Mouse (Mus musculus): Measurements from ENCODE around the gene Efs.
"Not testable (repeated sequence)": the region's sequence is repeated elsewhere in the genome, so short reads cannot be mapped to it uniquely, and the experiment has no call there.

Efs gene

DNA sequence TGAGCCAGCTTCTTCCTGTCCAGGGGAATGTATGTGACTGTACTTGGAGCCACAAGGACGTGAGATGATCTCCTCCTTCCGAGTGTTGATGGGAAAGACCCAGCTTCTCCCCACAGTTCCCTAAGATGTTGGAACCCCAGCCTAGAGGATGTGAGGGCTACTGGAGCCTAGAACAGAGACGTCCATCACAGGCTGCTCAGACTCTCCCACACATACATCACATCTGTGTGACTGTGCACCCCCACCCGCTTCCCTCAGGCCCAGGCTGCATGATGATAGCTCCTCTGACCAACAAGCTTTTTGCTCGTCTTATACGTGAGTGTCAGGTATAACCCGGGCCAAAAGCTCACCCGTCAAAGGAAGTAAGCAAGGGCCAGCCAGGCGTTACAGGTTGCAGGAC, 22.9 kb upstream of the Efs start:
- DNase-seq (ENCODE audit: low spot score in 2 of 2): no peak

DNA sequence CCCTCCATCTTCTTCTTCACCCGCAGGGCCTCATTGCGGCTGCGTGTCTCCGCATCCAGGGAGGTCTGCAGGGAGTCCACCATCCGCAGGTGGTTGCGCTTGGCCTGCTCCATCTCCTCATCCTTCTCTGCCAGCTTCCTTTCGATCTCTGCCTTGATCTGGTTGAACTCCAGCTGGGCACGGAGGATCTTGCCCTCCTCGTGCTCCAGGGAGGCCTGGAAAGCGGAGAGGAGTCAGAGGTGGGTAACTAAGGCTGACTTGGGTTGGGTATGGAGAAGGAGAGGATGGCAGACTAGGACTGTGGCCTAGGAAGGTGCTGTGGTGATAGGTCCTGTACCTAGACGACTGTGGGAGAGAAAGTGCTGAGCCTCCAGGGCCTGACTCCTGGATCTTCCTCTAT, 21.1 kb upstream of the Efs start:
- DNase-seq (ENCODE audit: low spot score in 2 of 2): not testable (repeated sequence)

DNA sequence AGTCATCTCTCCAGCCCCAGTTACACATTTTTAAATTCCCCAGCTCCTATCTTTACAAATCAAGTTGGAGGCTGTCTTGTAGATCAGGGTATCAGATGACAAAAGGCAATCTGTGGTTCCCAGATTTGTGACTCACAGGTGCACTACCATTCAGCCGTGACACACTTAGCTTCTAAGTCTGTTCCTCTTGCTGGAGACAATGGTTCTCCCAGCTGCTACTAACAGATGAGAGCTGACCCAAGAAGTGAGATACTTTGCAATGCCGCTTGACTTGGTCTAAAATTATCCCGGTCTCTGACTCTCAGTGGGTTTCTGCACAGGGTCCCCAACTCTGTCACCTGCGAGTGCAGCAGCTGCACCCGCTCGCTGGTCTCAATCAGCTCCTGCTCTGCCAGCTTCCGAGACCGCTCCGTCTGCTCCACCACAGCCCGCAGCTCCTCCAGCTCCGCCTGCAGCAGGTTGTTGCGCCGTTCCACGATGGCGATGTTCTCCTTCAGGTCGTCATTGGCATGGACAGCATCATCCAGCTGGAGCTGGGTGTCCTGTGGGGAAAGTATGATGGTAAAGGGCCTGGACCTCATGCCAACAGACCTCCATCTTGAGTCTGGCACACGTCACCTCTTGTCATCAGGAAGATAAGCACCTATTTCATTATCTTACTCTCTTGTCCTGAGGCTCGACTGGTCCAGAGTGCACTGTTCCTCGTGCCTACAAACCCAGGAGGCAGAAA, 20.2 kb upstream of the Efs start:
- DNase-seq (ENCODE audit: low spot score in 2 of 2): no peak

DNA sequence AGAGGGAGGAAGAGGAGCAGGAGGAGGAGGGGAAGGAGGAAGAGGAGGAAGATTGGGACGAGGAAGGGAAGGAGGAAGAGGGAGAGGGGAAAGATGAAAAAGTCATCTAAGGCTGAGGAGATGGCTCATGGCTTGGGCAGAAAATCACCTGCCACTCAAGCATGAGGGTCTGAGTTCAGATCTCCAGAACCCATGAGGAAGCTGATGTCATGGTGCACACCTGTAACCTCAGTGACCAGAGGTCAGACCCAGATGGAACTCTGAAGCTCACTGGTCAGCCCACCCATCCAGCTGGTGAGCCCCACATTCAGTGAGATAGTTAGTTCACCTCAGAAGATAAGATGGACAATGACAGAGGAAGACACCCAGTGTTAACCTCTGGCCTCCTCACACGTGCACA, 19.0 kb upstream of the Efs start:
- no peak for DNase-seq (ENCODE audit: low spot score in 2 of 2)

DNA sequence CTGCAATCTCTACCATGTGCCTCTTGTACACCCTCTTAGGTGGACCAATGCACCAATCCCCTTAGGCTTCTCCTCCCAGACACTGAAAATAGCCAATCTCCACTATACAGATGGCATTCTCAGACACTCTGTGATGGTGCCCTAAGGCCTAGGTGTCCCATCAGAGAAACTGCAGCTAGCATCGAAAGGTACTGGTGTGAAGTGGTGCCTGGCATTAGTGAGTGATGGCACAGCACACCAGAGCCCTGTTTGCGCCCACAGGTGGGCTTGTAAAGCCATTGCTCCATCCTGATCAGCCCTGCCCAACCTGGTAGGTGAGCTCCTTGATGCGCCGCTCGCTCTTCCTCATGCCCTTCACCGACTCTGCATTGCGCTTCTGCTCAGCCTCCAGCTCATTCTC, 18.0 kb upstream of the Efs start:
- no peak for DNase-seq (ENCODE audit: low spot score in 2 of 2)

DNA sequence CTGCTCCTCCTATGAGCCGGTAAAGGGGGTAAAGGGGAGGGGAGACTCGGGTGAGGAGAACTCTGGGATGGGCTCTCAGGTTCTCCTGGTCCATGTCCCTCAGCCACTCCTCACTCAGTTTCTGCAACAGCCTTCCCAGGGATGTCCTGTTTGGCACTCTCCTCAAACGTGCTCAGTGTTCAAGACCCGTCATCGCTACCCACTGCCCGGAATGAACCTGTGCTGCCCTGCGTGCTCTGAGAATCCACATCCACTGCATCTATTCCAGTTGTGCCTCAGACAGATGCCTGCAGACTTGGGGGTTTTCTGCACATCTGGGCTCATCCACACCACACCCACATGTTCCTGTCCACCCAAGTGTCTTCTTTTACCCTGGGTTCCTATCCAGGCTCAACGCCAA, 16.6 kb upstream of the Efs start:
- no peak for DNase-seq (ENCODE audit: low spot score in 2 of 2)

DNA sequence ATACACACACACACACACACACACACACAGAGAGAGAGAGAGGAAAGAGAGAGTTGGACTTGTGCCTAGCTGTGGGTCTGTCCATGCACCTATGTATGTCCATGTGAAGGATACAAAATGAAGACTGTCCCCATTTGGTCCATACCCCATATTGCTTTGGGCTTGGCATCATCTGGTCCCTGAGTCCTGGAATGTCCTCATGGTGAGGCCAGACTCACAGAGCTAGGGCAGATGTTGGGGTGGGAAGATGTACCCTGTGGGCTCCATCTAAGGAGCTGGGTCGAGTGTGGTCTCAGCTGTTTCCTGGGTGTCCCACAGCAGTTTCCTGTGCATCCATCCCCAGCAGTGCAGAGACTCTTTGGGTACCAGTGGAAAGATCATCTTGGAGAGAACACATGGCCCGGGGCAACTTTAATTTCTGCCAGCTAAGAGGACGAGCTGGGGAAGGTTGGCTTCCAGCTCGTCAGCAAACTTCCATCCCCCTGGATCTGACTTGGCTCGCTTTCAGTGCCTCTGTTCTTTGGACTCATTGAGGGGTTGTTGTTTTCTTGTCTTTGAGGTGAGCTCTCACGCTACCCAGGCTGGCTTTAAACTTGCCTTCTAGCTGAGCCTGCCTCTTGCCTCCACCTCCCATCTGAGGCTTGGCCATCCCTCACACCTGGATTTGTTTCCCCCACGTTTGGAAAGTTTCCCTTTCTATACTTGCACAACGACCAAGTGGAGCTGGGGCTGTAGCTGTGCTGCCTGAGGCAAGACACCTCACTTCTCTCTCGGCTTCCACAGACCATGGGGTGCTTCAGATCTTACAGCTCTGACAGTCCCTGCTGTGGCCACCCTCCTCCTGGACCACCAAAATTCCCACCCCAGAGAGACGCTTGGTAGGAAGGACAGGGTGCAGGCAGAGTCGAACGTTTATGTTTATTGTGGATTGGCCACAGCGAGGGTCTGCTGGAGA, 15.4 kb upstream of the Efs start:
- no peak for DNase-seq (ENCODE audit: low spot score in 2 of 2)

DNA sequence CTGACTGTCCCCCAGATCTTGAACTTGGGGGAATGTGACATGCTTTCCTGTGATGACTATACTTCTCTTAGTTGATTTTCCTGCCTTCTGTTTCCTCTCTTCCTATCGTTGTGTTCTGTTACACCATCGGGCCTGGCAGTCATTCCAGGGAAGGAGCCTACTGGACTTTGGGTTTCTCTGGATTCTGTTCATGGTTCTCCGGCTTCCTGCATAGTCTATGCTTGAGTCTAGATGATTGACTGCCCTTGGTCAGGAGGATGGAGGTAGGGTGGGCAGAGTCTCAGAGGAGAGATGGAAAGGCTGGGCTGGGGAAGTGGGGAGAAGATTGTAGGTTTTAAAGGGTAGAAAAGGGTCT, 14.2 kb upstream of the Efs start:
- no peak for DNase-seq (ENCODE audit: low spot score in 2 of 2)

DNA sequence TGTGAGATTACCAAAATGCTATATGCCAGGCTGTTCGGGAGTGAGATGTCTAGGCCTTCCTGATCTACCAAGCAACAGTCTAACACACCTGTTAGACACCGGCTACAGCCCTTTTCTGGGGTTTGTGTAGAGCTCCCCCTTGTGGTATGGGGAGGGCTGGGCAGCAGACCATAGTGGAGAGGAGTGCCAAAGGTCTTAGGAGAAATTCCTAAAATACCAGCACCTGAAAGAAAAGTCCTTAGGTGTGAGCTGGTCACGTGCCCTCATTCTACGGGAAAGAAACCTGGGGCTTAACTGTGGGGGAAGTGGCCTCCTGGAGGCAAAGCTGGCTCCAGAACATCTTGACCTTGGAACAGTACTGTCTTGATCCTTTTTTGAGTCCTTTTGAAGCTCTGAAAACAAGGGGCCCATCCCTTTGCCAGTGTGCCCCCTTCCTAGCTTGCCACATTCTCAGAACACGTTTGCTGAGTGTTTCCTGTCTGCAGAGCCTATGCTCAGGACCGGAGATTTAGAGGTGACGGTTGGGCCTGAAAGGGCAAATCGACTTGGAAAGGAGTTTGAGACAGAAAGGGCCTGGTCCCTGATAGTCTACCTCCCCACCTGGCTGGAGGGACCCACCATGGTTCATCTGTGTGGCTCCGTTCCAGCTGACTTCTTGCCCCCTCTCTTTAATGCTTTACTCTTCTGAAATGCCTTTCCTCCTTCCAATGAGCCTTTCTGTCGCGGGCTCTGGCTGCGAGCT, 13.7 kb upstream of the Efs start:
- peak in 1 of 2 experiments; percentile 49 for DNase-seq (ENCODE audit: low spot score in 2 of 2)

DNA sequence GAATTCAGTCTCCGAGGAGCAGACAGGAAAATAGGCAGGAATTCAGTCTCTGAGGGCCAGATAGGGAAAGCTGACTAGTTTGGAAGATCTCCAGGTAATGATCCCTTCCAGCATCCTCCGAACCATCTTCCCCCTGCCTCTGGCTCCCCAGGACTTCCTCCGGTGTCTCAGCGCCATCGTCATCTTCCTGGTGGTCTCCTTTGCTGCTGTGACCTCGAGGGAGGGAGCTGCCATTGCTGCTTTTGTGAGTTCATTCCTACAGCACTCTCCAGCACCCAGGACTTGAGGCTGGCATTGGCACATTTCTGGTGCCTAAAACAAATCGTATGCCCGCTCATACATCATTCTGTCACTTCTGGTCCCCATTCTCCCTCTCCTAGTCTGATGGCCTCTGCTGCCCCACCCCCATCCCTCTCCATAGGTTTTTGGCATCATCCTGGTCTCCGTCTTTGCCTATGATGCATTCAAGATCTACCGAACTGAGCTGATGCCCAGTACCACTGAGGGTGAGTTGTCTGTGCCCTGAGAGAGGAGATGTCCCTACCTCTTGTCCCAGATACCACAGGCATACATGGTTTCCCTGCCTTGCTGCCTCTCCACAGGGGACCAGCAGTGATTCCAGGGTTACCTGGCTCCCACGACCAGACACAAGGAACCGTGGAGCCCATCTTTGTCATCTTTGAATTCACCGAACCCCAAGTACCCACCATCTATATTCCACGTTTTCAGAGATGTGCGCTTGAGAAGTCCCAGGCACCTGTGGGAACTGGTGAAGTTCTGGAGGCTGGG, 12.7 kb upstream of the Efs start:
- DNase-seq (ENCODE audit: low spot score in 2 of 2): no peak

DNA sequence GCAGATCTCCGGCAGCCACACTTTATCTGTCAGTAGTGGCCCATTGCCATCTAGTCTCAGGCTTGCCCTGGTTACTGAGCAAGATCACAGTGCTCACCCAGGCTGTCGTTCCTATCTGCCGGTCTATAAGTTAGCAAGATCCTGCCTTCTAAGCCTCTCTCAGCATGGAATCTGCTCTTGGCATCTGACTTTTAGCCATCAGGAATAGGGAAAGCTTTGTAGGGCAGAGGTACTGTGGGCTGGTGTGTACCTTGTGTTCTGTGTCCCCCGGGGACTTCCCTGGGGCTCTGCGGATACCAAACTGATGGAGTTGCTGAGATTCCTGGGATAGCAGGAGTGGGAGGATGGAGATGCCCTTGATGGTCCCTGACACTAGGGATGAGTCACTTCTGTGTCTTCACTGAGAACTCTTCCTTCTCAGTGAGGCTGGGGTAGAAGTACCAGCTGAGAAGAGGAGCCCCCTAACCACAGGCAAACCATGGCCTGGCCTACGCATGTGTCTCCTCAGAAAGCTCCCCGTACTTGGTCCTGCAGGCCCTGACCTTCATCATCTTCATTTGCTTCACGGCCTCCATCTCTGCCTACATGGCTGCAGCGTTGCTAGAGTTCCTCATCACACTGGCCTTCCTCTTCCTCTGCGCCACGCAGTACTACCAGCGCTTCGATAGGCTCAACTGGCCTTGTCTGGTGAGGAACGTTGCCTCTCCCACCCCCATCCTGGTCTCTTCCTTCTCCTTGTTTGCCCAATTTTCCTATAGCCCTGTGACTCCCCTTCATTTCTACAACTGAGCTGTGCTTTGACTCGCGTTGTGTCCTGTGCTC, 11.6 kb upstream of the Efs start:
- DNase-seq (ENCODE audit: low spot score in 2 of 2): no peak

DNA sequence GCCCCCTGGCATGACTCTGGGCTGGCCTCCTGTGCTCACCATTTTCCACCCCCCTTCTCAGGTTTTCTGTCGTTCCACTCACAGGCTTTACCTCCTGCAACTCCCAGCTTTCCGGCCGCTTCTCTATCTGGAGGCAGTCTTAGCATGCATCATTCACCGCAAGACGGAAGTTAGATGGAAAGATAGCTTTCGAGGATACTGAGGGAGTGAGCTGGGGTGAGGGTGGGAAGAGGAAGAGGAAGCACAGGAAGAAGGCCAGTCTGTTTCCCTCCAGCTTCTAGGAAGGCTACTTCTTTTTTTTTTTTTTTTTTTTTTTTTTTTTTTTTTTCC, 10.9 kb upstream of the Efs start:
- no peak for DNase-seq (ENCODE audit: low spot score in 2 of 2)

DNA sequence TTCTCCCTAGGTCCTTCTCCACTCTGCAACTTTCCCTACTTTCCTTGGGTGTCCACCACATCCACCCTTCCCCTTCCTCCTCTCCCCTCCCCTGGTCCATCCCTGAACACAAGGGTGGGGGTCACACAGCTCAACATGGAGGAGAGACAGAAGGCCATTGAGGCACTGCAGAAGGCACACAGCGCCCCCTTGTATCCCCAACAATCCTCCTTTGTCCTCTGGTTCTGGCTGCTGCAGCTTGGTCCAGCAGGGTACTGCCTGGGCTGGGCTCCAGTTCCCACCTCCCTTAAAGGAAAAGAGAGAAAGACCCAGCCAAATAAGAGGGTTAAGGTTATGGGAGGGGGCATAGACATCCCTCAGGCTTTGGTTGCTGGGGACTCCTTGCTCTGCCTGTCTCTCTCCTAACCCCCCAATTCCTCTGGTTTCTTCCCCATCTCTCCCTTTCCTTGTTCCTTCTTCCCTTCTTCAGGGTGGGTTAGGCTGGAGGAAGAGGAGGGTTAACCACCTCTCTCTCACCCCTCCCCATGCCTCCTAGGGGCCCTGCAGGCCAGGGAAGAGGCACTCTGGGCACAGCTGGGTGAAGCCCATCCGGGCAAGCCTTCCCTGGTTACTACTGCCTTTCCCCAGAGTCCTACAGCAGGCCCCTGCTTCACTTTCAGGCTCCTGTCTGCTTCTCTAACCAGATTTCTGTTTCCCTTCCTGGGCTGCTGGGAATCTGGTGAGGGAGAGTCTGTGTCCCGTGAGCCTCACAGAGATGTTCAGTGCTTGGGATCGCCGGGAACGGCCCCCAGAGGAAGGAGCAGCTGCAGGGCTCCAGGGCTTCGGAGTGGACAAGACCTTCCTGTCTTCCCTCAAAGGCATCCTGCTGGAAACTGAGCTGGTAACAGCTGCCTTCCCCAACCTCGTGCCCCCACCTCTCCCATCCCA, 10.2 kb upstream of the Efs start, which contains the start of gene Cmtm5:
Gene Cmtm5, plus strand, starts transcription at position 358 of the 927 bp plus-strand sequence.
- DNase-seq (ENCODE audit: low spot score in 2 of 2): peak; percentile 76 to 81

DNA sequence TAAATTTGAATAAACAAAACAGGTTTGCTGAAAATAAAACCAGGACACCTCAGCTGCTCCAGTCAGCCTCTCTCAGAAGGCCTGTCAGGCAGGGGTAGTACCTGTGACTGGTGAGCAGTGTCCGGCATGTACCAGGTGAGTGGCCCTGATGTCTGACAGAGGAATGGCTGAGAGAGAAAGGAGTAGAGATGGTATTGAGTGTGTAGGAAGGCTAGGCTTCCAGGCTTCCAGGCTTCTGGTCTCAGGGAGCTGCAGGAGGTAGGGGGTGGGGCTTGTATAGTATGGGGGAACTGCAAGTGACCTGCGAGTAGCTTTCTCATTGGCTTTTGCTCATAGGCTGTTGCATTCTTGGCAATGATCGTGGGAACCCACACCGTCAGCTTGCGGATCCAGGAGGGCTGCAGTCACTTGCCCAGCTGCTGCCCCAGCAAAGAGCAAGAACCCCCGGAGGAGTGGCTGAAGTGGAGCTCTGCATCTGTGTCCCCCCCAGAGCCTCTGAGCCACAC, 6.8 kb upstream of the Efs start, which contains the start of gene Il25:
Gene Il25, plus strand, starts transcription at position 51 of the 506 bp plus-strand sequence.
- no peak for DNase-seq (ENCODE audit: low spot score in 2 of 2)

DNA sequence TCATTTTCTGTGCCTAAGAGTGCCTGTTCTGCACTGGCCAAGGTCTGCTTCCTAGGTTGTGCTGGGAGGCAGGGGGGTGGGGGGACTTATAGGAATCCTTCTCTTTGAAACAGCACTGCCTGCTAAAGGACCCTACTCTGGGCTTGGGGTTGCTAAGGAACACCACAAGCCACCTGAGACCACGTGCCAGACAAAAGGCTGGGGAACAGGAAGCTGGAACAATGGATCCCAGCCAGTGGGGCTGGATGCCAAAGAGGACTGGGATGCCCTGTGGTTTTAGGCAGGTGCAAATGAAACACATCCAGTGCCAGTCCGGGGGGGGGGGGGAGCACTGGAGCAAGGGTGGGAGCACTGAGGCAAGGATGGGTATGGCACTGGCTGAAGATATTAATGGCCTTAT, 4.5 kb upstream of the Efs start:
- DNase-seq (ENCODE audit: low spot score in 2 of 2): no peak

DNA sequence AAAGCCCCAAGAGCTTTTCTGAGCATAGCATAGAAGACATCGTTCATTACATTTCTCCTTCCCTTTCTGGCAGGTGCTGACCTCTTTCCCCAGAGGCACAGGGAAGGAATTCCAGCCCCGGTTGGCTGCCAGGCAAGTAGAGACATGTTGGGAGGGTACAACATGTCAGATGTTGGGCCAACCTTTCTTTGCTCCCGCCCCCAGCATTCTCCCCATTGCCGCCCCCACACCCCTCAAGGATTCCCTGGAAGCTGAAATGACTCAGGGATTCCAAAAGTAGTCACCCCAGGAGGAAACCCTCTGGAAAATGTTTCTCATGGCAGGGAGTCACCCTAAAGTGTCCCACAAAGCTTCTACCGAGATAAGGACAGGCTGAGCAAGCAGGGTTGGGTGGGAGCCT, 3.9 kb upstream of the Efs start:
- no peak for DNase-seq (ENCODE audit: low spot score in 2 of 2)

DNA sequence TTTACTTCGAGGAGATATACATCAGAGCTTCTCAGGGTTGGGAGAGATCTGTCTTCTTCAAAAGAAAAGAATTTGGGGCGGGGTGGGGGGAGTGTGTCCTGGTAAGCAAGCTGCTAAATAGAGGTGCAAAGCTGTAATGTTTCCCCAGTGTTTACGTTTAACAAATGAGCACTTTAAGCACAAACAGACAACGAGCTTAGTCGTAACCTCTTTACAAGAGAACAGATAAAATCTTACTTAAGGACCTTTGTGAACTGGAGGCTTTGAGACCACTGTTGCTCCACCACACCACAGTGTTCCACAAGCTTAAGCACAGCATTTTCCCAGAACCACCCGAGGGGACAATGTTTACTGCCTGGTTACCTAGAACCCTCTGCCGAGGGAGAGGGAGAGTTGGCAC, 1.4 kb upstream of the Efs start:
- no peak for DNase-seq (ENCODE audit: low spot score in 2 of 2)

DNA sequence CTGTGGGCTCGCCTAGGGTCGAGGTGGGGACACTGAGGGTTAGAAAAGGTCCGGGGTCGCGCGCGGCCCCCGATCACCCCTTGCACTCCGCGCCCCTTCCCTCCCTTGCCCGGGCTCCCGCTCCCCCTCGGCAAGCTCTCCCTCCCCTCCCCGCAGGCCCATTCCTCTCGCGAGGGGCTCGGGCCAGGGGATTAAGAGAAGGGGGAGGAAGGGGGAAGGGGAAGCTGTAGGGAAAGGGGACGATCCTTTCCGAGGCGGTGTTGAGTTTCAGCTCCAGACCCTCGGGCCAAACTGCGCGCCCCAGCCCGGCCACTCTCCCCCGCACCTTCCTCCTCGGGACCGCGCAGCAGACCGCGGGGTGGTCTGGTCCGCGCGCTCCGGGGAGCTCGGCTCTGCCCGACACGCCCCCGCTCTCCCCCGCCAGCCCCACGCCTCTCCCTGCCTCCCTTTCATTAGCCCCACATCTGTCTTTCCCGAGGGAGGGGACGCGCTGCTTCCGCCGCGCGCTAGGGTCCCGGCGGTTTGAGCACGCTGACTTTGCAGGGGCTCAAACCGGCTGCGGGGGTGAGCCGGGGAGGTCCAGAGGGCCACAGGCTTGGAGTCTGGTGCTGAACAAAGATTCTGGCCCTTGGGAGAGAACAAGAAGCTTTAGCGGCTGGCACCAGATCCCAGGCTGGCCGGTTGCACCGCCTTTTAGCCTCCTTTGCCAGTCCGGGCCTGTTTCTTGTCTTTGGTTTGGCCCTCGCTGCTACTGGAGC, 654 bp upstream of the Efs start:
- DNase-seq (ENCODE audit: low spot score in 2 of 2): no peak

Data from left cerebral cortex, adult 9 months (tissue).